Mouse (Mus musculus) bone marrow macrophage, adult 2 months (primary cell): ENCODE measurements around the gene Srl.

ENCODE experiments used
- CTCF ChIP-seq: IDR thresholded peaks from 2 replicates; pipeline ENCODE4 v1.5.1; 2012; ENCODE audit warnings: low read depth, mild to moderate bottlenecking, low read length, moderate library complexity
- POLR2A ChIP-seq: IDR thresholded peaks from 2 replicates; pipeline ENCODE4 v1.6.1; 2012; ENCODE audit warnings: mild to moderate bottlenecking, low read depth, low read length, borderline replicate concordance

GRCm38 (mm10) chr16:4522879-4523278, 18.7 kb downstream of the Srl start:
- TF ChIP-seq CTCF (no peak), POLR2A (no peak)
